Mouse (Mus musculus) stomach, embryonic 16.5 days (tissue): ENCODE results near the gene Plcd3. TPM values are rescaled to one million over a fixed set of nuclear protein-coding genes. Genes with fewer than 3 reads are reported as not detected.

ENCODE experiments used
- ATAC-seq: fragments of 200-750 bp; cut with Nextera tagmentation; 2 replicates; pipeline ENCODE4 v1.8.0; 2017; ENCODE audit warnings: moderate number of reproducible peaks, moderate TSS enrichment; ENCODE audit not compliant: insufficient read depth, low FRiP score
- H3K27ac ChIP-seq: fragments of 300-500 bp; sonication (generic); 2 replicates; pipeline ENCODE4 v1.5.1; 2014; ENCODE audit warnings: low read length
- H3K27me3 ChIP-seq: fragments of 300-500 bp; sonication (generic); 2 replicates; pipeline ENCODE4 v1.6.1; 2014; ENCODE audit warnings: low read length, control low read depth, mixed read lengths; ENCODE audit not compliant: control insufficient read depth, insufficient read depth
- H3K36me3 ChIP-seq: fragments of 300-500 bp; sonication (generic); 2 replicates; pipeline ENCODE4 v1.6.1; 2014; ENCODE audit warnings: low read length; ENCODE audit not compliant: control insufficient read depth, insufficient read depth
- H3K4me1 ChIP-seq: fragments of 300-500 bp; sonication (generic); 2 replicates; pipeline ENCODE4 v1.6.1; 2014; ENCODE audit warnings: low read length, control low read depth, mixed read lengths; ENCODE audit not compliant: control insufficient read depth, insufficient read depth
- H3K4me2 ChIP-seq: fragments of 300-500 bp; sonication (generic); 2 replicates; pipeline ENCODE4 v1.6.1; 2014; ENCODE audit warnings: low read depth, low read length, mixed read lengths
- H3K4me3 ChIP-seq: fragments of 300-500 bp; sonication (generic); replicated peaks from 2 replicates; pipeline ENCODE4 v1.5.1; 2014; ENCODE audit warnings: mild to moderate bottlenecking, low read length
- H3K9ac ChIP-seq: fragments of 300-500 bp; sonication (generic); 2 replicates; pipeline ENCODE4 v1.6.1; 2014; ENCODE audit warnings: low read length
- H3K9me3 ChIP-seq: fragments of 300-500 bp; sonication (generic); replicated peaks from 2 replicates; pipeline ENCODE4 v1.6.1; 2016; ENCODE audit warnings: low read length, control low read depth; ENCODE audit not compliant: control insufficient read depth
- WGBS: fragments of 180-500 bp; shearing (Covaris S2); extraction: QIAGEN DNeasy Blood & Tissue Kit; methylation state at CpG from one replicate; pipeline ENCODE4 v1.1.7; 2014; 5-methylcytosine and 5-hydroxymethylcytosine counted together
- polyA plus RNA-seq: library from polyadenylated mRNA; unstranded; fragments of >200 nt; fragmentation: Nextera tagmentation; extraction: Ambion mirVana; gene quantifications from 2 replicates; pipeline ENCODE4 v1.2.1, GENCODE M21; 2015

The Plcd3 gene
- 5.2 and 6.5 TPM in 2 replicates for polyA plus RNA-seq

GRCm38 (mm10) chr11:103101481-103101865, at the start of gene Plcd3, which contains the start of gene Acbd4:
Plcd3 (minus strand) TSS chr11:103101658.
Acbd4 (plus strand) TSS chr11:103101682.
- Histone ChIP-seq H3K4me3 (peak within 1 kb of the TSS; percentile 72), H3K27me3 (peaks cover 5% of the 10 kb centered on the region; the same call in 1 of the 2 replicates), H3K27ac (peak within 1 kb of the TSS; percentile 38), H3K4me1 (peaks cover 43% of the 10 kb centered on the region), H3K36me3 (no peaks in the 10 kb centered on the region; the same call in 1 of the 2 replicates), H3K9ac (peak within 1 kb of the TSS; percentile 81), H3K9me3 (no peaks in the 10 kb centered on the region), H3K4me2 (peak within 1 kb of the TSS; percentile 80)
- WGBS: 0% methylated on average over 34 of the region's 34 CpGs
- ATAC-seq: peak; percentile 63; the same call in 1 of the 2 replicates

- no peak for ATAC-seq
- no peaks in the 10 kb centered on the region for H3K27me3 ChIP-seq
- 87% methylated on average over 4 of the region's 4 CpGs for WGBS
- no peak overlapping the region for H3K9ac ChIP-seq
- peaks cover 4% of the 10 kb centered on the region; the same call in 1 of the 2 replicates for H3K4me1 ChIP-seq
- no peaks in the 10 kb centered on the region for H3K9me3 ChIP-seq
- H3K4me3 ChIP-seq: no peak overlapping the region
- H3K4me2 ChIP-seq: no peak overlapping the region
- H3K27ac ChIP-seq: no peak overlapping the region
- H3K36me3 ChIP-seq: no peaks in the 10 kb centered on the region
Measured at GRCm38 (mm10) chr11:103149771-103150170, 48.3 kb upstream of the Plcd3 start.

- Histone ChIP-seq H3K4me1 (peaks cover 10% of the 10 kb centered on the region), H3K9me3 (no peaks in the 10 kb centered on the region), H3K27ac (no peak overlapping the region), H3K9ac (no peak overlapping the region), H3K27me3 (no peaks in the 10 kb centered on the region), H3K36me3 (no peaks in the 10 kb centered on the region), H3K4me3 (no peak overlapping the region), H3K4me2 (no peak overlapping the region)
- WGBS: 59% methylated on average over 4 of the region's 4 CpGs
- ATAC-seq: no peak
Measured at GRCm38 (mm10) chr11:103147766-103148165, 46.3 kb upstream of the Plcd3 start.

GRCm38 (mm10) chr11:103146386-103146785, 44.9 kb upstream of the Plcd3 start:
- Histone ChIP-seq H3K27ac (no peak overlapping the region), H3K9ac (no peak overlapping the region), H3K4me1 (peaks cover 24% of the 10 kb centered on the region), H3K4me3 (no peak overlapping the region), H3K27me3 (no peaks in the 10 kb centered on the region), H3K9me3 (no peaks in the 10 kb centered on the region), H3K4me2 (no peak overlapping the region), H3K36me3 (no peaks in the 10 kb centered on the region)
- 85% methylated on average over 4 of the region's 4 CpGs for WGBS
- ATAC-seq: no peak

- no peak for ATAC-seq
- WGBS: 41% methylated on average over 12 of the region's 12 CpGs
- peak overlapping the region; percentile 9; the same call in 1 of the 2 replicates for H3K27ac ChIP-seq
Measured at GRCm38 (mm10) chr11:103144309-103145285, 43.1 kb upstream of the Plcd3 start.

GRCm38 (mm10) chr11:103142441-103143182, 41.2 kb upstream of the Plcd3 start:
- no peaks in the 10 kb centered on the region for H3K36me3 ChIP-seq
- H3K4me3 ChIP-seq: peak overlapping the region; percentile 10; the same call in 1 of the 2 replicates
- no peaks in the 10 kb centered on the region for H3K9me3 ChIP-seq
- peak; percentile 35; the same call in 1 of the 2 replicates for ATAC-seq
- H3K27ac ChIP-seq: peak overlapping the region; percentile 98
- peak overlapping the region; percentile 40 for H3K9ac ChIP-seq
- H3K4me2 ChIP-seq: peak overlapping the region; percentile 34; the same call in 1 of the 2 replicates
- no peaks in the 10 kb centered on the region for H3K27me3 ChIP-seq
- 31% methylated on average over 8 of the region's 8 CpGs for WGBS
- H3K4me1 ChIP-seq: peaks cover 35% of the 10 kb centered on the region

More at GRCm38 (mm10) chr11:103144309-103145285, 43.1 kb upstream of the Plcd3 start:
- Histone ChIP-seq H3K9ac (no peak overlapping the region), H3K4me1 (peaks cover 35% of the 10 kb centered on the region), H3K9me3 (no peaks in the 10 kb centered on the region), H3K27me3 (no peaks in the 10 kb centered on the region), H3K36me3 (no peaks in the 10 kb centered on the region), H3K4me3 (no peak overlapping the region), H3K4me2 (no peak overlapping the region)

- no peak for ATAC-seq
- H3K36me3 ChIP-seq: no peaks in the 10 kb centered on the region
- no peaks in the 10 kb centered on the region for H3K9me3 ChIP-seq
- no peaks in the 10 kb centered on the region for H3K27me3 ChIP-seq
- WGBS: 22% methylated on average over 1 of the region's 1 CpGs
- H3K27ac ChIP-seq: peak overlapping the region; percentile 98
- peak overlapping the region; percentile 34 for H3K4me2 ChIP-seq
- H3K4me3 ChIP-seq: no peak overlapping the region
- peaks cover 35% of the 10 kb centered on the region for H3K4me1 ChIP-seq
- peak overlapping the region; percentile 40 for H3K9ac ChIP-seq
Measured at GRCm38 (mm10) chr11:103141944-103142255, 40.4 kb upstream of the Plcd3 start.

GRCm38 (mm10) chr11:103141101-103141943, 39.9 kb upstream of the Plcd3 start:
- H3K9me3 ChIP-seq: no peaks in the 10 kb centered on the region
- peak overlapping the region; percentile 53 for H3K9ac ChIP-seq
- H3K4me2 ChIP-seq: peak overlapping the region; percentile 34
- peak overlapping the region; percentile 98 for H3K27ac ChIP-seq
- H3K36me3 ChIP-seq: no peaks in the 10 kb centered on the region
- 0 out of 2 replicates have a peak overlapping the region, but pooled peaks have one; percentile 0 for H3K4me3 ChIP-seq
- ATAC-seq: peak; percentile 84
- no peaks in the 10 kb centered on the region for H3K27me3 ChIP-seq
- H3K4me1 ChIP-seq: peaks cover 35% of the 10 kb centered on the region
- WGBS: 17% methylated on average over 11 of the region's 11 CpGs
